Mouse (Mus musculus) kidney, adult 2 months (tissue): ENCODE measurements around the gene Wdr89. TPM values are rescaled to one million over a fixed set of nuclear protein-coding genes. Genes with fewer than 3 reads are reported as not detected.

ENCODE experiments used
- DNase-seq: peaks from one replicate; pipeline ENCODE4 v3.0.0; 2021
- H3K27ac ChIP-seq: fragments of 200-500 bp; 2 replicates; pipeline ENCODE4 v1.5.1; 2012; ENCODE audit warnings: low read depth, low read length, control low read depth, inconsistent platforms; ENCODE audit not compliant: insufficient read depth
- H3K27me3 ChIP-seq: fragments of 200-500 bp; replicated peaks from 2 replicates; pipeline ENCODE4 v1.6.1; 2012; ENCODE audit warnings: mild to moderate bottlenecking, moderate library complexity, low read length, inconsistent platforms; ENCODE audit not compliant: control insufficient read depth, insufficient read depth
- H3K36me3 ChIP-seq: fragments of 200-500 bp; 2 replicates; pipeline ENCODE4 v1.6.1; 2012; ENCODE audit warnings: mild to moderate bottlenecking, moderate library complexity, low read length, inconsistent platforms; ENCODE audit not compliant: control insufficient read depth, insufficient read depth
- H3K4me1 ChIP-seq: fragments of 200-500 bp; 2 replicates; pipeline ENCODE4 v1.6.1; 2011; ENCODE audit warnings: low read length; ENCODE audit not compliant: control insufficient read depth, insufficient read depth
- H3K4me3 ChIP-seq: fragments of 200-500 bp; 2 replicates; pipeline ENCODE4 v1.5.1; 2011; ENCODE audit warnings: mild to moderate bottlenecking, low read depth, low read length, control low read depth; ENCODE audit not compliant: insufficient read depth
- CTCF ChIP-seq: fragments of 200-500 bp; conservative IDR thresholded peaks from 2 replicates; pipeline ENCODE4 v1.5.1; 2011; ENCODE audit warnings: low read depth, mild to moderate bottlenecking, control low read depth, low read length, moderate library complexity, mixed read lengths; ENCODE audit not compliant: insufficient read depth, insufficient read length
- POLR2A ChIP-seq: fragments of 200-500 bp; IDR thresholded peaks from one replicate; pipeline ENCODE4 v1.6.1; 2011; ENCODE audit warnings: low read depth, low read length, control low read depth
- WGBS: fragments of 180-500 bp; shearing (Covaris S2); methylation state at CpG from one replicate; pipeline ENCODE4 v1.1.7; 2018; 5-methylcytosine and 5-hydroxymethylcytosine counted together
- polyA plus RNA-seq: library from polyadenylated mRNA; depleted of rRNA; stranded (reverse); fragments of >200 nt; gene quantifications from 2 replicates; pipeline ENCODE4 v1.2.3, GENCODE M21; 2012

Wdr89 gene
- polyA plus RNA-seq, 1 experiment = 3.8 TPM

GRCm38 (mm10) chr12:75666939-75667338, 2.4 kb downstream of the Wdr89 start:
- H3K4me1 ChIP-seq = peaks cover 19% of the 10 kb centered on the region; the same call in 1 of the 2 replicates
- no peak for TF ChIP-seq POLR2A
- no peak for TF ChIP-seq CTCF
- H3K27me3 ChIP-seq = no peaks in the 10 kb centered on the region
- peak overlapping the region; percentile 93 for H3K27ac ChIP-seq
- peak; percentile 64 for DNase-seq
- no peak overlapping the region for H3K4me3 ChIP-seq
- no peaks in the 10 kb centered on the region for H3K36me3 ChIP-seq

- Histone ChIP-seq H3K36me3 (no peaks in the 10 kb centered on the region), H3K27ac (peak overlapping the region; percentile 91), H3K27me3 (no peaks in the 10 kb centered on the region), H3K4me3 (no peak overlapping the region), H3K4me1 (peaks cover 17% of the 10 kb centered on the region; the same call in 1 of the 2 replicates)
- TF ChIP-seq POLR2A (no peak), CTCF (no peak)
- peak; percentile 88 for DNase-seq
- WGBS = 39% methylated on average over 6 of the region's 6 CpGs
Measured at GRCm38 (mm10) chr12:75664516-75664810, 4.9 kb downstream of the Wdr89 start.

DNA sequence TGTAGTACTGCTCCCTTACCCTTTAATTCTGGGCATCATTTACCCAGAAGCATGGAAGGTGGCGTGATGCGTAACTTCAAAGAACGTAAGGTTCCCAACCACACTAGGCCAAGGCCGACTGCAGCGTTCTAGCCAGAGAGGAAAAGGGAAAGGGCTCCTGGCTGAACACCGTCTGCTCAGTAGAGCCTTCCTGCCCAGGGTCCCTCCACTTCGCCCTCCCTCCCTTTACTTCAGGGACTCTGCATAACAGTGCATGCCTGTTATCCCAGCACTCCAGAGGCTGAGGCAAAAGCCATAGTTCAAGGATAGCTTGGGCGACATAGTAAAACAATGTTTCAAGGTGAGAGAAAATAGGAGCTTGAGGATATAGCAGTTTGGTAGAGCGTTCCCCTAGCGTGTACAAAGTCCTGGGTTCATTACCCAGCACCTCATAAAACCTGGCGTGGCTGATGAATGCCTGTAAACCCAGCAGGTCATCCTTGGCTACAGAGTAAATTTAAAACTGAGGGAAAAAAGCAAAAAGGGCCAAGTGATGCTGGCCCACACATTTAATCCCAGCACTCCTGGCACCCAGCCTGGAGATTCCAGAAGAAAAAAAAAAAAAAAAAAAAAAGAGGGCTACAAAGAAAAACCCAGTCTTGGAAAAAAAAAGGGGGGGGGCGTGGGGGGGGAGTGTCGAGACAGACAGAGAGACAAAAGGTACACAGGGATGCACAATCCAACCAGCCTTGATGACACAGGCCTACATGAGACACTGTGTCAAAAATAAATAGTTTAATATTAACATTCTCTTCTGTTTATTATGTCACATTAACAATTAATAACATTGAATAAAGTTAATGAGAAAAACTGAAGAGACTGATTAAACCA, 5.5 kb downstream of the Wdr89 start:
- TF ChIP-seq POLR2A (no peak), CTCF (no peak)
- Histone ChIP-seq H3K36me3 (no peaks in the 10 kb centered on the region), H3K27me3 (no peaks in the 10 kb centered on the region), H3K4me1 (peaks cover 17% of the 10 kb centered on the region; the same call in 1 of the 2 replicates), H3K27ac (peak overlapping the region; percentile 92), H3K4me3 (no peak overlapping the region)
- 44% methylated on average over 13 of the region's 13 CpGs for WGBS
- peak; percentile 87 for DNase-seq

- no peak overlapping the region for H3K4me3 ChIP-seq
- TF ChIP-seq CTCF = no peak
- TF ChIP-seq POLR2A = no peak
- H3K36me3 ChIP-seq = no peaks in the 10 kb centered on the region
- H3K4me1 ChIP-seq = peaks cover 17% of the 10 kb centered on the region; the same call in 1 of the 2 replicates
- H3K27ac ChIP-seq = peak overlapping the region; percentile 97
- DNase-seq = peak; percentile 70
- 77% methylated on average over 1 of the region's 1 CpGs for WGBS
- no peaks in the 10 kb centered on the region for H3K27me3 ChIP-seq
Measured at GRCm38 (mm10) chr12:75662376-75662775, 7.0 kb downstream of the Wdr89 start.

GRCm38 (mm10) chr12:75658403-75658802, 10.9 kb downstream of the Wdr89 start:
- Histone ChIP-seq H3K4me3 (no peak overlapping the region), H3K27ac (no peak overlapping the region), H3K27me3 (no peaks in the 10 kb centered on the region), H3K36me3 (no peaks in the 10 kb centered on the region), H3K4me1 (peaks cover 5% of the 10 kb centered on the region; the same call in 1 of the 2 replicates)
- no peak for DNase-seq
- 71% methylated on average over 6 of the region's 6 CpGs for WGBS
- TF ChIP-seq POLR2A = no peak
- TF ChIP-seq CTCF = no peak

- peak; percentile 73 for DNase-seq
Measured at GRCm38 (mm10) chr12:75656580-75656979, 12.8 kb downstream of the Wdr89 start.

DNA sequence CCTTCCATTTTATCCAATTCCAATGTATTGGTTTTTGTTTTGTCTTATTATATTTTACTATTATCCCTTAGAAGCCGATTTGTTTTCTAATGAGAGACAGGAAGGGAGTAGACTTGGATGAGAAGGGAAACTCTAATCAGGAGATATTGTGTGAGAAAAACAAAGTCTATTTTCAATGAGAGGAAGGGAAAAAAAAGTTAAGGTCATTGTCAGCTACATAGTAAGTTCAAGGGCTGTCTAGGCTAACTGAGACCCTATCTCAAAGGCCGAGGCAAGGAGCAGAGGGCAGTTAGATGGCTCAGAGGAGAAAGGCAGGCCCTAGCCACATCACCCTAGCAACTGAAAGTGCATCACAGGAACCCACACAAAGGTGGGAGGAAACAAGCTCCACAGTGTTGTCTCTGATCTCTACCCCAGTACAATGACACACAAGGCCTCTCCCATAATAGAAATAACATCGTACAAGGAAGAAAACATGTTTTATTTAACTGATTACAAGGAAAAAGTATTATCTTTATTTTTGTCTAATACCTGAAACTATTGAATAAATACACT, 15.0 kb downstream of the Wdr89 start:
- Histone ChIP-seq H3K36me3 (no peaks in the 10 kb centered on the region), H3K27me3 (no peaks in the 10 kb centered on the region), H3K4me3 (no peak overlapping the region), H3K4me1 (no peaks in the 10 kb centered on the region), H3K27ac (no peak overlapping the region)
- WGBS = 77% methylated on average over 3 of the region's 3 CpGs
- DNase-seq = no peak
- no peak for TF ChIP-seq CTCF
- TF ChIP-seq POLR2A = no peak

More at GRCm38 (mm10) chr12:75656580-75656979, 12.8 kb downstream of the Wdr89 start:
- Histone ChIP-seq H3K4me1 (no peaks in the 10 kb centered on the region), H3K4me3 (no peak overlapping the region), H3K27ac (no peak overlapping the region), H3K36me3 (no peaks in the 10 kb centered on the region), H3K27me3 (no peaks in the 10 kb centered on the region)
- no peak for TF ChIP-seq POLR2A
- peak; percentile 94 for TF ChIP-seq CTCF
- WGBS = 31% methylated on average over 3 of the region's 3 CpGs
